Mouse (Mus musculus): ENCODE results near the gene Tbl1x. TPM values are rescaled to one million over a fixed set of nuclear protein-coding genes. Genes with fewer than 3 reads are reported as not detected.
"Not testable (repeated sequence)": the region's sequence is repeated elsewhere in the genome, so short reads cannot be mapped to it uniquely, and the experiment has no call there.

Tbl1x gene
- polyA plus RNA-seq, 1 experiment from 2014 or later, result 79.7 TPM

DNA sequence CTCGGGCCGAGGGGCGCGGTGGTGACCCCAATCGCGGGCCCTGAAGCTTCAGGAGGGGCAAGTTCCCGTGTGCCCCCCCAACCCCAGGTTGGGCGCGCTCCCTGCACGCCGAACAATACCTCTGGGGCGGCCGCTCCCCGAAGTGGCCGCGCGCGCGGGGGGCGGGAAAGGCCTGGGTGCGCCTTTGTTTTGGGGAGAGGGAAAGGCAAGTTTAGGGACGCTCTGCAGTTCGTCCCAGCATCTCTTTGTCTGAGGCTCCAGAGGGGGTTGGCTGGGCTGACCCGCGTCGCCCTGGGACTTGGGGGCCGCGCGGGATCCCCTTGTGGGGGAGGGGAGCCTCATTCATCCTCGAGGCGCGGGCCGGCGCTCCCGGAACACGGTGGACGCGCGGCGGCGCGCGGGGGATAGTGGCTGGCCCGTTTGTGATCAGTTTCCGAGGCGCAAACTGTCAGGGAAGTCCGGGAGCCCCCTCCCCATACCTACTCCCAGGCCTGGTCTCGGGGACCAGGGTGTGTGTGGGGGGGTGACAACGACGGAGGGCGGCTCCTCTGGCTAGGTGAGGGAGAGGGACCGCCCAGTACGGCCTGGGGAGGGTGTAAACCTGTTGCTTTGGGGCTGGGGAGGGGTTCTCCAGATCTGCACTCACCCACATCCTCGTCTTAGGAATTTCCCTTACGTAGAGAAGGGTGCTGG lies 634 bp downstream of the Tbl1x start:
- 11% methylated on average over 54 of the region's 55 CpGs for WGBS
- no peaks in the 10 kb centered on the region for H3K9me3 ChIP-seq
- peak; percentile 33; the same call in 1 of the 2 replicates for ATAC-seq (ENCODE audit: insufficient number of reproducible peaks, insufficient read depth, low FRiP score, low TSS enrichment, low read depth)

DNA sequence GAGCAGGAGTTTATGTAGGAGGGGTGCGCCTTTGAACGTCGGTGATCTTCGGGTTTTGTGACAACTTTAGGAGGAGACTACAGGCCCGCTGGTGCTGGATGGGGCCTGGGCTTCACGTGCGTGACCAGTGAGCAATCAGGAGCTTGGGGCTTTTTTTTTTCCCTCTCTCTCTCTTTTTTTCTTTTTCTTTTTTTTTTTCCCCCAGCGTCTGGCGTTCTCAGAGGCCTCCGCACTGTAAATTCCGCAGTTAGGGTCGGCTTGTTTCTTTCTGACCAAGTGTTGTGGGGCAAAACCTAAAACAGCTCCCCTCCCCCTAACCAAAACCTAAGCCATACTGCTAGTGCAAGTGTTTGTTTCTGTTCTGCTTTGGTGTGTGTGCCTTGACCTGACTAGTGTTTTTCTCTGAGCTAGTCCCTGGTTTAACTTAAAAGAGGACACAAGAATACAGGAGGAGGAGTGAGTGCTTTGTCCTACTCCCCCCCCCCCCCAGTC lies 1.2 kb downstream of the Tbl1x start:
- H3K27me3 ChIP-seq, result no peaks in the 10 kb centered on the region
- H3K9ac ChIP-seq (replicated peaks), result peak overlapping the region; percentile 83
- ATAC-seq (ENCODE audit: insufficient number of reproducible peaks, insufficient read depth, low FRiP score, low TSS enrichment, low read depth), result no peak
- peak overlapping the region; percentile 97 for H3K27ac ChIP-seq
- H3K9me3 ChIP-seq, result no peaks in the 10 kb centered on the region
- H3K4me3 ChIP-seq (replicated peaks), result peak overlapping the region; percentile 60
- H3K4me1 ChIP-seq (replicated peaks), result peaks cover 5% of the 10 kb centered on the region; the same call in 1 of the 2 replicates
- 17% methylated on average over 12 of the region's 12 CpGs for WGBS
- H3K36me3 ChIP-seq, result no peaks in the 10 kb centered on the region
- H3K4me2 ChIP-seq, result peak overlapping the region; percentile 59

More for the DNA sequence above, 634 bp downstream of the Tbl1x start:
- Histone ChIP-seq H3K27me3 (no peaks in the 10 kb centered on the region), H3K36me3 (no peaks in the 10 kb centered on the region), H3K4me3 (replicated peaks) (peak overlapping the region; percentile 60), H3K4me1 (replicated peaks) (peaks cover 5% of the 10 kb centered on the region; the same call in 1 of the 2 replicates), H3K4me2 (peak overlapping the region; percentile 59), H3K9ac (replicated peaks) (peak overlapping the region; percentile 83), H3K27ac (peak overlapping the region; percentile 97)

DNA sequence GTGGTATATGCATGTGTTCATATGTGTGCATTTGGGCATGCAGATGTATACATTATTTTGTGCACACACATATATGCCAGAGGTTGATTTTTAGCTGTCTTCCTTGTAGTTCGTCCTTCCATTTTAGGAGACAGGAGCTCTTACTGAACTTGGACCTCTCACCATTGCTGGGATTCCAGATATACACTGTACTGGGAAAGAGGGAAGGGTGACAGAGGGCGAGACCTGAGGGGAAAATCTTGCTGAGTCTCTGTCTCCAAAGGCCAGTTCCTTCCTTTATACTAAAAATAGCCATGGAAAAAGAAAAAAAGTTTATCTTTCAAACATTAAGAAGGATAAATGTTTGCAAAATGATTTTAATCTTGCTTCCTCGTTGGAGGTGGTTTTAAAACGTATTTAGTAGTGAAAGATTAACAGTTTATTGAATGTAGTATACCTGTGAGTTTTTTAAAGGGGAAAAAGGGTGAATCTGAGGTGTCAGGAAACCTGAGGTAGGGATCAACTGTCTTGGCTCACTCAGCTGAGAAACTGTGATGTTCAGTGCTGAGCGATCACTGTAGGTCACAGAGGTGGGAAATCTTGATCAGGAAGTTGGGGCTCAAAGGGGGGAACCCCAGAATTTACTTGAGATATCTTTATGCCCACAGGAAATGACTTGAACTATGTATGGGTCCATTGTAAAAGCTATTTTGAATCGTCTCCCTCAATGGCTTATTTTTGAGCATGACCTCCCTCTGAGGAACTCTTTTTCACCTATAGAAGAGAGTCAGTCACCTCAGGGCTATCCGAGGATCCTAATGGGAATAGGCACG lies 6.7 kb downstream of the Tbl1x start:
- Histone ChIP-seq H3K36me3 (no peaks in the 10 kb centered on the region), H3K27me3 (no peaks in the 10 kb centered on the region), H3K27ac (no peak overlapping the region), H3K9ac (replicated peaks) (no peak overlapping the region), H3K9me3 (no peaks in the 10 kb centered on the region), H3K4me3 (replicated peaks) (no peak overlapping the region), H3K4me1 (replicated peaks) (peaks cover 8% of the 10 kb centered on the region; the same call in 1 of the 2 replicates), H3K4me2 (no peak overlapping the region)
- ATAC-seq (ENCODE audit: insufficient number of reproducible peaks, insufficient read depth, low FRiP score, low TSS enrichment, low read depth), result no peak
- 51% methylated on average over 8 of the region's 8 CpGs for WGBS

- no peak overlapping the region for H3K9ac ChIP-seq (replicated peaks)
- H3K36me3 ChIP-seq, result no peaks in the 10 kb centered on the region
- H3K9me3 ChIP-seq, result no peaks in the 10 kb centered on the region
- peaks cover 5% of the 10 kb centered on the region; the same call in 1 of the 2 replicates for H3K4me1 ChIP-seq (replicated peaks)
- whole genome bisulfite sequencing, result 72% methylated on average over 1 of the region's 1 CpGs
- no peaks in the 10 kb centered on the region for H3K27me3 ChIP-seq
- no peak for ATAC-seq (ENCODE audit: insufficient number of reproducible peaks, insufficient read depth, low FRiP score, low TSS enrichment, low read depth)
- no peak overlapping the region for H3K4me2 ChIP-seq
- no peak overlapping the region for H3K27ac ChIP-seq
- no peak overlapping the region for H3K4me3 ChIP-seq (replicated peaks)
Measured at GRCm38 (mm10) chrX:77518929-77519328, 8.1 kb downstream of the Tbl1x start.

- Histone ChIP-seq H3K27ac (no peak overlapping the region), H3K9ac (replicated peaks) (no peak overlapping the region), H3K27me3 (no peaks in the 10 kb centered on the region), H3K4me2 (no peak overlapping the region), H3K36me3 (no peaks in the 10 kb centered on the region), H3K9me3 (no peaks in the 10 kb centered on the region), H3K4me1 (replicated peaks) (peaks cover 5% of the 10 kb centered on the region; the same call in 1 of the 2 replicates), H3K4me3 (replicated peaks) (no peak overlapping the region)
- 59% methylated on average over 3 of the region's 3 CpGs for WGBS
- no peak for ATAC-seq (ENCODE audit: insufficient number of reproducible peaks, insufficient read depth, low FRiP score, low TSS enrichment, low read depth)
Measured at GRCm38 (mm10) chrX:77522842-77523375, 12.1 kb downstream of the Tbl1x start.

GRCm38 (mm10) chrX:77525179-77525578 lies 14.4 kb downstream of the Tbl1x start:
- no peaks in the 10 kb centered on the region for H3K36me3 ChIP-seq
- H3K9me3 ChIP-seq, result no peaks in the 10 kb centered on the region
- no peak overlapping the region for H3K27ac ChIP-seq
- no peaks in the 10 kb centered on the region for H3K27me3 ChIP-seq
- ATAC-seq (ENCODE audit: insufficient number of reproducible peaks, insufficient read depth, low FRiP score, low TSS enrichment, low read depth), result no peak
- H3K4me3 ChIP-seq (replicated peaks), result no peak overlapping the region
- peaks cover 5% of the 10 kb centered on the region; the same call in 1 of the 2 replicates for H3K4me1 ChIP-seq (replicated peaks)
- H3K4me2 ChIP-seq, result no peak overlapping the region
- 50% methylated on average over 1 of the region's 1 CpGs for WGBS
- H3K9ac ChIP-seq (replicated peaks), result no peak overlapping the region

GRCm38 (mm10) chrX:77528401-77528800 lies 17.6 kb downstream of the Tbl1x start:
- Histone ChIP-seq H3K27me3 (no peaks in the 10 kb centered on the region), H3K4me2 (no peak overlapping the region), H3K4me1 (replicated peaks) (no peaks in the 10 kb centered on the region), H3K4me3 (replicated peaks) (no peak overlapping the region), H3K9me3 (no peaks in the 10 kb centered on the region), H3K27ac (no peak overlapping the region), H3K36me3 (no peaks in the 10 kb centered on the region), H3K9ac (replicated peaks) (no peak overlapping the region)
- ATAC-seq (ENCODE audit: insufficient number of reproducible peaks, insufficient read depth, low FRiP score, low TSS enrichment, low read depth), result no peak
- 71% methylated on average over 1 of the region's 1 CpGs for WGBS

GRCm38 (mm10) chrX:77530997-77531396 lies 20.2 kb downstream of the Tbl1x start:
- no peaks in the 10 kb centered on the region for H3K36me3 ChIP-seq
- 95% methylated on average over 2 of the region's 5 CpGs for WGBS
- H3K27ac ChIP-seq, result no peak overlapping the region
- no peaks in the 10 kb centered on the region for H3K27me3 ChIP-seq
- no peak overlapping the region for H3K4me2 ChIP-seq
- H3K4me3 ChIP-seq (replicated peaks), result no peak overlapping the region
- no peak overlapping the region for H3K9ac ChIP-seq (replicated peaks)
- no peaks in the 10 kb centered on the region for H3K9me3 ChIP-seq
- no peak for ATAC-seq (ENCODE audit: insufficient number of reproducible peaks, insufficient read depth, low FRiP score, low TSS enrichment, low read depth)
- no peaks in the 10 kb centered on the region for H3K4me1 ChIP-seq (replicated peaks)

DNA sequence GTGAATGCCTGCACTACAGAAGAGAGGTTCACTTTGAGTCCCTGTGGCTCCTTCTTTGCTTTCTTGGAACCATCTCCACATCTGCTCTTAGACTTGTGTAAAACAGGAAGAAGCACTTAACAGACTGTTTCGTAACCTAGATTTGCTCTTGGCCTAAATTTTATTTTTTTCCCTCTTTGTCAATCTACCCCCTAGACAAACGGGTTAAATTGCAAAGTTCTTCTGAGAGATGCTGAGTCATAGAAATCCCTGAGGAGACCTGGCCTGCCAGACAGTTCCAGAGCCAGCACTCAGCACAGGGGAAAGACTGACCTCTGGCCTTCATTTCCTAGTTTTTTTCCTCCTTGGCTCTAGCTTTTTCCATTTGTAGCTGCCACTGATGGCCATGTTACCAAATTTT lies 23.1 kb downstream of the Tbl1x start:
- H3K4me2 ChIP-seq, result no peak overlapping the region
- no peaks in the 10 kb centered on the region for H3K4me1 ChIP-seq (replicated peaks)
- H3K4me3 ChIP-seq (replicated peaks), result no peak overlapping the region
- 73% methylated on average over 2 of the region's 2 CpGs for WGBS
- no peaks in the 10 kb centered on the region for H3K9me3 ChIP-seq
- no peaks in the 10 kb centered on the region for H3K36me3 ChIP-seq
- no peak for ATAC-seq (ENCODE audit: insufficient number of reproducible peaks, insufficient read depth, low FRiP score, low TSS enrichment, low read depth)
- H3K27me3 ChIP-seq, result no peaks in the 10 kb centered on the region
- H3K27ac ChIP-seq, result no peak overlapping the region
- H3K9ac ChIP-seq (replicated peaks), result no peak overlapping the region

GRCm38 (mm10) chrX:77539770-77540169 lies 29.0 kb downstream of the Tbl1x start:
- ATAC-seq (ENCODE audit: insufficient number of reproducible peaks, insufficient read depth, low FRiP score, low TSS enrichment, low read depth); H3K36me3 ChIP-seq; H3K9me3 ChIP-seq; H3K27me3 ChIP-seq; H3K4me2 ChIP-seq; H3K9ac ChIP-seq (replicated peaks); H3K4me1 ChIP-seq (replicated peaks); H3K27ac ChIP-seq; H3K4me3 ChIP-seq (replicated peaks): not testable (repeated sequence)
- 88% methylated on average over 4 of the region's 4 CpGs for WGBS

GRCm38 (mm10) chrX:77544003-77544402 lies 33.2 kb downstream of the Tbl1x start:
- Histone ChIP-seq H3K9ac (replicated peaks) (no peak overlapping the region), H3K27me3 (no peaks in the 10 kb centered on the region), H3K4me1 (replicated peaks) (0 out of 2 replicates have a peak, but pooled peaks cover 3% of the 10 kb centered on the region), H3K27ac (no peak overlapping the region), H3K4me3 (replicated peaks) (no peak overlapping the region), H3K4me2 (no peak overlapping the region), H3K9me3 (no peaks in the 10 kb centered on the region), H3K36me3 (no peaks in the 10 kb centered on the region)
- no peak for ATAC-seq (ENCODE audit: insufficient number of reproducible peaks, insufficient read depth, low FRiP score, low TSS enrichment, low read depth)
